Mouse (Mus musculus): ENCODE data around the gene Serpine2.

DNA sequence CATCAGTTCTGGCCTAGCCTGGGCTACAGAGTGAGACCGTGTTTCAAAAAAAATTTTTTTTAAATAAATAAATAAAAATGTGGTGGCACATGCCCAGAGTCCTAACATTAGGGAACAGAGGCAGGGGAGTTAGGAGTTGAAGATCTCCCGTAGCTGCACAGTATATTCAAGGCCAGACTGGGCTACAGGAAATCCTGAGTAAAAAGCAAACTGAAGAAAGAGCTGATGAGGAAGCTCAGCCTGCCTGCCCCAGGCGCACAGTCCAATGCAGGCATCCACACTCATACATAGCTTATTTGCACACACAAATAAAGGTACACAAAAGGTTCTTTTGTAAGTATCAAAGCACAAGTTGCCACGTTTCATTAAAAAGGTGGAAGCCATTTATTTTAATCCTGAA, 103.4 kb downstream of the Serpine2 start:
- TF ChIP-seq POLR2A (IDR thresholded peaks at IDR 0.05; ENCODE audit: insufficient read length, low read depth) (no peak), MYOD1 (IDR thresholded peaks at IDR 0.05; ENCODE audit: control insufficient read depth in 1 of 3, insufficient read length in 2 of 3, low read depth in 2 of 3) (no peak), MAX (IDR thresholded peaks at IDR 0.05; ENCODE audit: low read depth) (no peak), POLR2AphosphoS2 (IDR thresholded peaks at IDR 0.05; ENCODE audit: insufficient read length, low read depth) (no peak), REST (IDR thresholded peaks at IDR 0.05; ENCODE audit: insufficient read depth, insufficient read length) (no peak), TCF3 (IDR thresholded peaks at IDR 0.05; ENCODE audit: insufficient read length, low read depth) (no peak)
